Mouse (Mus musculus) embryonic fibroblast, embryonic 13.5 days (primary cell): ENCODE measurements at regions not wholly inside any gene's neighbourhood (a gene's known extent, or its start where the extent isn't known, plus 50 kb on each side); places are given as distances from the start of the nearest gene placed in this dataset.

Experiments
- H3K27ac ChIP-seq: 2 replicates; pipeline ENCODE4 v1.5.1; 2012; ENCODE audit warnings: low read length, control low read depth, inconsistent platforms; ENCODE audit not compliant: insufficient read depth
- H3K4me1 ChIP-seq: 2 replicates; pipeline ENCODE4 v1.6.1; 2011; ENCODE audit warnings: low read length; ENCODE audit not compliant: control insufficient read depth, insufficient read depth
- H3K4me3 ChIP-seq: 2 replicates; pipeline ENCODE4 v1.5.1; 2011; ENCODE audit warnings: mild to moderate bottlenecking, control low read depth, low read length; ENCODE audit not compliant: insufficient read depth
- CTCF ChIP-seq: IDR thresholded peaks from 2 replicates; pipeline ENCODE4 v1.5.1; 2011; ENCODE audit warnings: mild to moderate bottlenecking, control low read depth, low read length, moderate library complexity, borderline replicate concordance; ENCODE audit not compliant: insufficient read depth
- POLR2A ChIP-seq: IDR thresholded peaks from 2 replicates; pipeline ENCODE4 v1.6.1; 2011; ENCODE audit warnings: low read depth, mild to moderate bottlenecking, control low read depth, low read length, moderate library complexity

DNA sequence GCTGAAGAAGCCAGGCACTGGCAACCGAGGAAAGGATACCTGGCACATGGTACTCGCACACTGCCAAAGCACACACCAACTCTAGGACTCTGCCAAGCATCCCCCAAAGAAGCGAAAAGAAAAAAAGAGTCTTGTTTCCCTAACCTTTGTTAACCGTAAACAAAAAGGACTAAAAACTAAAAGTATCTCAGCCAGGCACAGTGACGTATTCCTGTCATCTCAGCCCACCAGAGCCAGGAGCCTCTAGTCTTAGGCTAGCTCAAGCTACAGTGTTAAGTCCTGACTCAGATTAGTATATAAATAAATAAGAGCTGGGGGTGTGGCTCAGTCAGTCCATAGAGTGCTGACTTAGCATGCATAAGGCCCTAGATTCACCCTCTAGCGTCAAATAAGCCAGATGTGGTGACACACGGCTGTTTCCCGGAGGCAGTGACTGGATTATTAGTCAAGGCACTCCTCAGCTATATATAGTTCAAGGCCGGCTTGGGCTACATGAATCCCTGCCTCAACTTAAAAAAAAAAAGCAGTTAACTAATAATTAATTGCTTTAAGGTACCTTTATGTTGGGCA is 130.1 kb downstream of the Sox4 start:
- Histone ChIP-seq H3K27ac (no peak overlapping the region), H3K4me1 (no peaks in the 10 kb centered on the region; the same call in 1 of the 2 replicates), H3K4me3 (no peak overlapping the region)
- TF ChIP-seq POLR2A (no peak), CTCF (no peak)

GRCm38 (mm10) chr13:28820868-28821533 is 132.5 kb downstream of the Sox4 start:
- Histone ChIP-seq H3K4me1 (no peaks in the 10 kb centered on the region; the same call in 1 of the 2 replicates), H3K27ac (no peak overlapping the region), H3K4me3 (no peak overlapping the region)
- TF ChIP-seq CTCF: no peak
- no peak for TF ChIP-seq POLR2A

DNA sequence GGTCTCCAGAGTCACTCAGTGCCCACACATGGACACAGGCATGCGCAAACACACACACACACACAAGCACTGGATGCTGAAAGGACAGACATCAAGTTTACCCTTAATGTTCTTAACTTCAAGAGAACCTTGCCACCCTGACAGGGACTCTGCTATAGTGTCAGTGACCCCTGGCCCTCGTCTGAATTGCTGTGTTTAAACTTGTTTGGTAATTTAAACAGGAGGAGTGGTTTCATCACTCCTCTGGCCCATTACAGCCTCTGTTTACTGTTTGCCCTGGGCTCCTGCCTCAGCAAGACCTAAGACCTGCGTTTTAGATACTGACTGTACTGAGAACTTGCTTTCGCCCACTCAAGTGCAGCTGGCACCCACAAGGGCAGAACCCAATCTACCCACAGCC is 139.4 kb downstream of the Sox4 start:
- Histone ChIP-seq H3K4me3 (no peak overlapping the region), H3K27ac (no peak overlapping the region), H3K4me1 (peaks cover 10% of the 10 kb centered on the region)
- TF ChIP-seq POLR2A (no peak), CTCF (no peak)

DNA sequence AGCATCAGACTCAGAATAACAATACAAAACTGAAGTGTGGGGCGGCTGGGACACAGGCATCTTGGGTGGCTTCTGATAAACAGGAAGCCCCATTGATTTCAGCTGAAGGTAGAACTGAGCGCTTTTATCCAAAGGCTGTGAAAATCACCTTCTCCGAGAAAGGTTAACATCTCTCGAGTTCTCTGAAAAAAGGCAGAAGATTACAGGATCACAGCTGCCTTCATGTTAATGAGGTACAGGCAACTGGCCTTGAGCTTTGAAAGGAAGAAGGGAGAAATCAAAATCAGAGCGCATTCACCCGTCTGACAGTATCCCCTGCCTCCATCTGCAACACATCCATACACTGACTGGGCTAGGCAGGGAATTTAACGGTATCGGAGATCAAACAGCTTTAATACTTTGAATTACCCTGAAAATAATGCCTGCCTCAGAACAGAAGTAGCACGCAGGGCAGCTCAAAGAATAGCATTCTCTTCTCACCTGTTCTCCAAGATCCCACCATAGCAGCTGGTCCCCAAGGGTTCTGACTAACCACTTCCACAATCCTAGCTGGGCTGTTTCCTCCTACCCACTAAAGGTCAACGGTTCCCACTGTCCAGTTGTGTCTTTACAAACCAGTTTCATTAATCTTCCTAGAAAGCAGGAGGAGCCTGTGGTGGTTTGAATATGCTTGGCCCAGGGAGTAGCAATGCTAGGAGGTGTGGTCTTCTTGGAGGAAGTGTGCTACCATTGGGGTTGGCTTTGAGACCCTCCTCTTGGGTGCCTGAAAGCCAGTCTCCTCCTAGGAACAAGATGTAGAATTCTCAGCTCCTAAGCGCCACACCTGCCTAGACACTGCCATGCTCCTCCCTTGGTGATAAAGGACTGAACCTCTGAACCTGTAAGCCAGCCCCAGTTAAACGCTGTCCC is 141.6 kb downstream of the Sox4 start:
- TF ChIP-seq CTCF (no peak), POLR2A (no peak)
- Histone ChIP-seq H3K4me3 (no peak overlapping the region), H3K4me1 (peaks cover 10% of the 10 kb centered on the region), H3K27ac (no peak overlapping the region)

DNA sequence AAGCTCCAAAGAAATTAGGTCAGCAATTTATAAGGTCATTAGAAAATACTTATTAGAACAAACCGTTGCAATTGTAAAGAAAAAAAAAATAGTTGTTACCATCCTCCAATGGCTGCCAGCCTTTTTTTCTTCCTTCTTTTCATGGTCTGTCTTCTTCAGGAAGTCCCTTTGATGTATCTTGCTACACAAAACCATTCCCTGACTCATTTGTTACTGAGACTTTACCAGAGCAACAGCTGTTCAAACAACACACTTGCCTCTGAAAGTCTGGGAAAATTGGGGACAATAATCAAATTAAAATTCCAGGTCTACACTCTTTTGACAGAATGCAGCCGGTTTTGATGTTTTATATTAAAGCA is 142.5 kb downstream of the Sox4 start:
- TF ChIP-seq CTCF: no peak
- no peak for TF ChIP-seq POLR2A
- Histone ChIP-seq H3K4me3 (no peak overlapping the region), H3K4me1 (peaks cover 10% of the 10 kb centered on the region), H3K27ac (no peak overlapping the region)

DNA sequence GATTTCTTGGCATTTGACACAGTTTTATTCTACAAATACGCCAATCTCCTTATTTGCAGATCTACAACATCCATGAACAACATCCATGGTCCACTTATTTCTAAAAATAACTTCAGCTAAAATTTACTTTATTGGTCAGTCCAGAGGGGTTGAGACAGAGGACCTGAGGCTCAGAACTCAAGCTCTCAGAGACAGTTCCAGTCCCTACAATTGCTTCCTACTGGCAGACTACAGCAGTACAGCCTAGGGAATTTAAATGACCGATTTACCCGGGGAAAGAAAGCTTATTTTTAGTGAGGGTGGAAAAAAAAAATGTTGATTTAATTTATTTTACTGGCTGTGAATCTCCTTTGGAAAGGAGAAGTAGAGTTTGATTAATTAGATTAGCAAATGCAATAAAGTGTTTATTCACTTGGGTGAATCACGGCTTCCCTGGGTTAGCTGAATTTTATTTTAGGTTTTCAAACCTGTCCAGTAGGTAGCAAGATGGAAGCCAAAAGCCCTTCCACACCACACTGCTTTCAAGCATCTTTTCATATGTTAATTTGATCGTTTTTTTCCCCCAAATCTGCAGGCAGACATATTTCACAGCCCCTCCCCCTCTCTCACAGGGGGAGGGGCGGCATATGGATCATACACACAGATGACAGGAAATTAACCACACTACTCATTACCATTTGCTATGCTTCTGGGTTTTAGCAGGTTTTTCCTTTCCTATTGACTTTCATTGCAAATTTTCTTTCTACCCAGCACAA is 143.0 kb downstream of the Sox4 start:
- no peak for TF ChIP-seq CTCF
- peaks cover 8% of the 10 kb centered on the region for H3K4me1 ChIP-seq

DNA sequence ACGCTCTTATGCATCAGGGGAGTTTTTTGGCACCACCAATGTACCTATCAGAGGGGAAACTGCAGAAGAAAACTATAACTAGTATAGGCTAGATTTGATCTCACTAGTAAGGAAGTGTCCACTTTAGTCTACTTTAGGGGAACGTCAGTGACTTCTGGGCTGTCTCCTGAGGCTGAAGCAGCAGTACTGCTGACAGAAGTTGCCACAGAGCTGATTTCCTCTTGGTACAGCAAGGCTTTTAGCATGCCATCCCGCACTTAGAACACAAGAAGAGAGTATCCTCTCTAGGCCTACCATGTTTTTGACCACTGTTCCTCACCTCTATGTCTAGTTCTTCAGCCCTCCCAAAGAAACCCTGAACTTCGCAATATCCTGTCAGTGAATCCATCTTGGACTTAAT is 148.2 kb downstream of the Sox4 start:
- Histone ChIP-seq H3K27ac (no peak overlapping the region), H3K4me1 (peaks cover 4% of the 10 kb centered on the region; the same call in 1 of the 2 replicates), H3K4me3 (no peak overlapping the region)
- no peak for TF ChIP-seq POLR2A
- TF ChIP-seq CTCF: no peak

More for the DNA sequence above, 143.0 kb downstream of the Sox4 start:
- no peak overlapping the region for H3K4me3 ChIP-seq
- H3K27ac ChIP-seq: no peak overlapping the region

- Histone ChIP-seq H3K4me1 (peaks cover 4% of the 10 kb centered on the region; the same call in 1 of the 2 replicates), H3K4me3 (no peak overlapping the region), H3K27ac (no peak overlapping the region)
- TF ChIP-seq POLR2A (no peak), CTCF (no peak)
Measured at GRCm38 (mm10) chr13:28801210-28801954, 152.1 kb downstream of the Sox4 start.

DNA sequence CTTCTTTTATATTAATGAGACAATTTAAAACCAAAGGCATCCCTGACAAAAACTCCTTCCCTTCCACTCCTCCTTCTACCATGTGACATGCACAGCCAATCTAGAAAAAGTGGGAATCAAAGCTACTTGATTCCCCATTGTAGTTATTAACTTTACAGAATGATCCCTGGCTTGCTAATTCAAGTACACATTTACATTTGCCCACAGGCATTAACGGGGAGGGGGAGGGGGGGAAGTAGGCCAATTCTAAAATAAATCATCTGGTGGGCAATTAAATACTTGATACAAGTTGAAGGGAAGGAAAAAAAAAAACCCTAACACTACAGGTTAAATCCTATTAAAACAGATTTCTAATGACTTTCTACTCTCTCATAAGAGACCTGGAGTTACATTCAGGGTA is 152.8 kb downstream of the Sox4 start:
- Histone ChIP-seq H3K27ac (no peak overlapping the region), H3K4me3 (no peak overlapping the region), H3K4me1 (peaks cover 4% of the 10 kb centered on the region; the same call in 1 of the 2 replicates)
- TF ChIP-seq POLR2A (no peak), CTCF (no peak)
